Mouse (Mus musculus): ENCODE measurements at regions not wholly inside any gene's neighbourhood (a gene's known extent, or its start where the extent isn't known, plus 50 kb on each side); places are given as distances from the start of the nearest gene placed in this dataset.

DNA sequence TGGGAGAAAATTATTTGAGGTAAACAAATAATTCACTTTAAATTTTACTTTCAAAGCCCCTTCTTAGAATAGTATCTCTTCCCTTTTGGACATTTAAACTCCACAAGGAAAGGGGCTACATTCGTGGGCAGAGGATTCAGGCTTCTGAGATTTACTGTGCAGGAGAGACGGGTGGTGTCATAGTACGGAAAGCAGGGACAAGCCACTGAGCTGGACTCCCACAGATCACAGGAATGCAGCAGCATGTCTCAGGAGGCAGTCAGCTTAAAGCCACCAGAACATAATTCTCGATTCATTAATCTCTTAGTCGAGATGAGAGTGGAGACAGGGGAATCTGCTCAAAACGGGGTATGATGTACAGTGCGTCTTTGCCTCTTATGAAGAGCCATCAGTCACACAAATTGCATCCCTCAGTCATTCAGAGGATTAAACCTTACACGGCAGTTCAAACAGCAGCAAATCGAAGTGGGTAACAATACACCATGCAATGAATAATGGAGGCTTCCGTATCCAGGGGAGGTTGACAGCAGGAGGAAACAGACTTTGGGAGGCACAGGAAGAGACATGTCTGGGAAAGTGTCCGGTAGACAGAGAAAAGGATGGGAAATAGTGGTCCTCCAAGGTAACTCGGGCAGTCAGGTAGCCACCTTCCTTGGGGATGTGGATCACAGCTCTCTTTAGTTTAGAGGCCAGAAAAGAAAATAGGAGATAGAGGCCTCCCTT lies 487.8 kb upstream of the Adam5 start:
- no peak for TF ChIP-seq CTCF (IDR thresholded peaks at IDR 0.05; ENCODE audit: borderline replicate concordance, control insufficient read depth, extremely low read depth, insufficient read depth, low read length, poor library complexity)
- no peak for TF ChIP-seq POLR2A (IDR thresholded peaks at IDR 0.05; ENCODE audit: control insufficient read depth, extremely low read depth, insufficient read depth, low read length, poor library complexity)
